Mouse (Mus musculus): ENCODE measurements around the gene Cx3cr1. TPM values are rescaled to one million over a fixed set of nuclear protein-coding genes. Genes with fewer than 3 reads are reported as not detected.

Gene Cx3cr1
- polyA plus RNA-seq, 1 experiment from 2014 or later, result 7.4 TPM

DNA sequence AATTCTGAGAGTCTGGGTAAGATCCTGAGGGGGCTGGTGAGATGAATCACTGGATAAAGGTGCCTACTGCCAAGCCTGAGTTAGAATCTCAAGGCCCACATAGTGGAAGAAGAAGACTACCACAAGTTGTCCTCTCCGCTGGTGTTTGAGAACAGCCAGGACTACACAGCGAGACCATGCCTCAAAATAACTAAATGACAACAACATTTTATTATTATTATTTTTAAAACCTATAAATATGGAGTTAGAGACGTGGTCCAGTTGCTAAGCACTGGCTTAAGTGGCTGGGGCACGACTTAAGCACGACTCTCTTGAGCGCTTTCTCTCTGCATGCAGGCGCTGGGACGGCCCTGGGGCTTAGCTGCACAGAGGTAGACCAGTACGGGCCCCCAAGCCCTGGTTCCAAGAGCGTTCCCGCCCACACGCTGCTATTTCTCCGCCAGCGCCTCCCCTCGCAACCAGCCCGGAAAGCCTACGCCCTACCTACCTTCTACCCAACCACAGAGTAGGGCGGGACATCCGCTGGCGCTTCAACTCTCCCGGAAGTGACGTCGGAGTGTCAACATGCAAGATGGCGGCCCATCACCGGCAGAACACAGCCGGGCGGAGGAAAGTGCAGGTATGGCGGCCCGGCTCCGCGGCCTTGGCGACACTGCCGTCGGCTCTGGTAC, 175.2 kb downstream of the Cx3cr1 start, which contains the start of gene Wdr48:
Wdr48 (plus strand) TSS at position 540 of the 671 bp plus-strand sequence.
- Histone ChIP-seq H3K36me3 (ENCODE audit: control insufficient read depth, insufficient read depth, low read length) (peaks cover under 1% of the 10 kb centered on the region; the same call in 1 of the 2 replicates), H3K4me1 (ENCODE audit: control insufficient read depth, insufficient read depth, low read length) (peaks cover 8% of the 10 kb centered on the region; the same call in 1 of the 2 replicates), H3K9ac (ENCODE audit: low read depth, low read length) (peak within 1 kb of the TSS; percentile 87), H3K4me3 (ENCODE audit: low read length) (peak within 1 kb of the TSS; percentile 96), H3K4me2 (replicated peaks; ENCODE audit: low read depth, low read length) (peak within 1 kb of the TSS; percentile 89), H3K27ac (ENCODE audit: low read depth, low read length) (peak within 1 kb of the TSS; percentile 70), H3K27me3 (ENCODE audit: control insufficient read depth, insufficient read depth, low read length) (no peaks in the 10 kb centered on the region), H3K9me3 (ENCODE audit: control insufficient read depth, low read length) (no peaks in the 10 kb centered on the region)
- WGBS, result 4% methylated on average over 34 of the region's 34 CpGs
- ATAC-seq (ENCODE audit: low FRiP score, low TSS enrichment), result peak; percentile 99

DNA sequence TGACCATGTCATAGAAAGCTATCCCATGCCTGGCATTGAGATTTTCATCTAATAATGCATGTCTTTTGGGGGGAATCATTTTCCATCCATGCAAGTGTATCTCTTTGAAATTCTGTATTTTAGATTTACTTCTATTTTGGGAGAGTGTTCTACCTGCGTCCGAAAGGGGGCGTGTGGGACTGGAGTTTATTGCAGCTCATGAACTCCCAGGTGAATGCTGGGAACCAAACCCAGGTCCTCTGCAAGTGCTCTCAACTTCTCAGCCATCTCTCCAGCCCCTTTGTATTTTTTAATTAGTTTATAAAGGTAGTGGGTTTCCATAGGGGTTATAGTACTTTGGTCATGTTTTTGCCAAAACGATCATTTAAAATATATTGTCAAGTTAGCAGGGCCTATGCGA, 175.8 kb downstream of the Cx3cr1 start:
- Histone ChIP-seq H3K9ac (ENCODE audit: low read depth, low read length) (peak overlapping the region; percentile 87; the same call in 1 of the 2 replicates), H3K27me3 (ENCODE audit: control insufficient read depth, insufficient read depth, low read length) (no peaks in the 10 kb centered on the region), H3K27ac (ENCODE audit: low read depth, low read length) (peak overlapping the region; percentile 70; the same call in 1 of the 2 replicates), H3K4me2 (replicated peaks; ENCODE audit: low read depth, low read length) (peak overlapping the region; percentile 89; the same call in 1 of the 2 replicates), H3K9me3 (ENCODE audit: control insufficient read depth, low read length) (no peaks in the 10 kb centered on the region), H3K4me1 (ENCODE audit: control insufficient read depth, insufficient read depth, low read length) (peaks cover 8% of the 10 kb centered on the region; the same call in 1 of the 2 replicates), H3K4me3 (ENCODE audit: low read length) (no peak overlapping the region; the same call in 1 of the 2 replicates), H3K36me3 (ENCODE audit: control insufficient read depth, insufficient read depth, low read length) (no peaks in the 10 kb centered on the region)
- 87% methylated on average over 5 of the region's 5 CpGs for WGBS
- ATAC-seq (ENCODE audit: low FRiP score, low TSS enrichment), result no peak

DNA sequence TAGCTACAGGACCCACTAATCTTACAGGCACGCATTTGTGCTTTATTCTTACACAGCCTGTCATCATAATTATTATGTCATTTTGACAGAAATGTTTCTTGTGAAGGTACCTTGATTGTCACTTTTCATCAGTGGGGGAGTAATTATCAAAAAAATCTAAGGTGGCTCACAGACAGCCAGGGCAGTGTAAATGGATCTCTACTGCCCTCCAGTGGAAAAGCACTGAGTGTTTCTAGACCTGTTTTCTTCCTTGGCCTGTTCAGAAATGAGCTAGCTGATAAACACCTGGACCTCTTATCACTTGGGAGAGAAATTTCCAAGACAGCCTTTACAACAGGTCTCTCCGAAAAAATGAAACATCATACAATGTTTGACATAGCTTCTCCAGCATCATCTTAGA, 179.0 kb downstream of the Cx3cr1 start:
- Histone ChIP-seq H3K4me1 (ENCODE audit: control insufficient read depth, insufficient read depth, low read length) (peaks cover 2% of the 10 kb centered on the region; the same call in 1 of the 2 replicates), H3K9ac (ENCODE audit: low read depth, low read length) (no peak overlapping the region), H3K4me2 (replicated peaks; ENCODE audit: low read depth, low read length) (no peak overlapping the region), H3K27ac (ENCODE audit: low read depth, low read length) (no peak overlapping the region), H3K4me3 (ENCODE audit: low read length) (no peak overlapping the region), H3K27me3 (ENCODE audit: control insufficient read depth, insufficient read depth, low read length) (no peaks in the 10 kb centered on the region), H3K9me3 (ENCODE audit: control insufficient read depth, low read length) (no peaks in the 10 kb centered on the region), H3K36me3 (ENCODE audit: control insufficient read depth, insufficient read depth, low read length) (no peaks in the 10 kb centered on the region)
- ATAC-seq (ENCODE audit: low FRiP score, low TSS enrichment), result no peak
- WGBS, result 39% methylated on average over 2 of the region's 2 CpGs

DNA sequence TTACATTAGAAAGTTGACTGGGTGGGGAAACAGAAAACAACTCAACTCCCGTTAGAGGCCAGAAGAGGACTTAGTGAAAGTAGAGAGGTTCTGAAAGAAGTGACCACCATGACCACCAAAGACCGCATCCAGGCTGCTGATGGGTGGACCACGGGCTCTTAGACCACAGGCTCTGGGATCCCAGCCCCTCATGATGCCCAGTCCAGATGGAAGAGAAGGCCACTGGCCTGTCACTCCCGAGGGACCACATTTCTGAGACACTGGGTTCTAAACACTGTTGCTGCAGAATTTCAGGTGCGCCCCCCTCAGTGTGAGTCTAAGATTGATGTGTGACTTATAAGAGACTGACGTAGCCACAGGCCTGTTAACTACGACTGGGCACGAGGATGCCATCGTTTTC, 180.2 kb downstream of the Cx3cr1 start:
- Histone ChIP-seq H3K4me3 (ENCODE audit: low read length) (no peak overlapping the region), H3K9me3 (ENCODE audit: control insufficient read depth, low read length) (no peaks in the 10 kb centered on the region), H3K36me3 (ENCODE audit: control insufficient read depth, insufficient read depth, low read length) (no peaks in the 10 kb centered on the region), H3K4me2 (replicated peaks; ENCODE audit: low read depth, low read length) (no peak overlapping the region), H3K4me1 (ENCODE audit: control insufficient read depth, insufficient read depth, low read length) (no peaks in the 10 kb centered on the region), H3K27ac (ENCODE audit: low read depth, low read length) (no peak overlapping the region), H3K27me3 (ENCODE audit: control insufficient read depth, insufficient read depth, low read length) (no peaks in the 10 kb centered on the region), H3K9ac (ENCODE audit: low read depth, low read length) (no peak overlapping the region)
- 81% methylated on average over 9 of the region's 9 CpGs for WGBS
- no peak for ATAC-seq (ENCODE audit: low FRiP score, low TSS enrichment)

DNA sequence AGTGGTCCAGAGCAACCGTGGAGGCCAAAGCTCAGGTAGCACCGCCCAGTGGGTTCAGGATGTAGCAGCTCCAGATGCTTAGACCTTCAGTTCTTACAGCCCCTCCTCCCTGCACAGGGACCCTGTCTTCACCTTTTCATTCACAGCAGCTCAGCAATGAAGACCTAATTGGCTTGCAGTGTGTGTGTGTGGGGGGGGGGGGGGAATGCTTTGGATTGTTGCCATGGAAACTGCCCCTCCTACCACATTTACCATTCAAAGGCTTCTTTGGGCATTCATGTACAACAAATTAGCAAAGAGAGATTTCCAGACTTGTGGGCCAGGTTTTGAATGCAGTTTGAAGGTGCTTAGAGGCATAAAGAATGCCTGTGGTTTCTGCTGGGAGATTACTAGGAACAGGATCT, 180.8 kb downstream of the Cx3cr1 start:
- no peak overlapping the region for H3K27ac ChIP-seq (ENCODE audit: low read depth, low read length)
- H3K9me3 ChIP-seq (ENCODE audit: control insufficient read depth, low read length), result no peaks in the 10 kb centered on the region
- no peak overlapping the region for H3K4me2 ChIP-seq (replicated peaks; ENCODE audit: low read depth, low read length)
- H3K4me1 ChIP-seq (ENCODE audit: control insufficient read depth, insufficient read depth, low read length), result no peaks in the 10 kb centered on the region
- H3K9ac ChIP-seq (ENCODE audit: low read depth, low read length), result no peak overlapping the region
- peak; percentile 79 for ATAC-seq (ENCODE audit: low FRiP score, low TSS enrichment)
- H3K27me3 ChIP-seq (ENCODE audit: control insufficient read depth, insufficient read depth, low read length), result no peaks in the 10 kb centered on the region
- H3K4me3 ChIP-seq (ENCODE audit: low read length), result no peak overlapping the region
- 51% methylated on average over 2 of the region's 2 CpGs for WGBS
- H3K36me3 ChIP-seq (ENCODE audit: control insufficient read depth, insufficient read depth, low read length), result no peaks in the 10 kb centered on the region

DNA sequence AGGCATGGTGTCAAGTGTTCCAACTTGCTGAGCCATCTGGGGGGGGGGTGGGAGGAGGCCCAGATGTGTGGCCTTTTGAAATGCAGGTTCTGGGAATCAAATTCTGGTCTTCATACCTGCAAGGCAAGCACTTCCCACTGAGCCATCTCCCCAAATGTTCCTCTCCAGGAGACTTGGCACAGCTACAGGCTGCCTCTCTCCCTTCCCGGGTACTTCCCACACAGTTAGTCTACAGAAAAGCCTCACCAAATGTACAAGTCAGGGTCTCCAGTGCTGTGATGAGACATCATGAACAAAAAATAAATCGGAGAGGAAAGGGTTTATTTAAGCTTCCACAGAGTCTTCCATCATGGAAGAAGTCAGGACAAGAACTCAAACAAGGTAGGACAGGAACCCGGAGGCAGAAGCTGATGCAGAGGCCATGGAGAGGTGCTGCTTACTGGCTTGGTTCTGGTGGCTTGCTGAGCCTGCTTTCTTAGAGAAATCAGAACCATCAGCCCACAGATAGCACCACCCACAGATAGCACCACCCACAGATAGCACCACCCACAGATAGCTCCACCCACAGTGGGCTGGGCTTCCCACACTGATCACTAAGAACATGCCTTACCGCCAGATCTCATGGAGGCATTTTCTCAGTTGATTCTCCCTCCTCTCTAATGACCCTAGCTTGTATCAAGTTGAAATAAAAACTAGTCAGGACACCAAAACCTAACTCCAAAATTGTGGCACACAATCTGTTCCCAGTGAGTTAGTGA, 182.4 kb downstream of the Cx3cr1 start:
- Histone ChIP-seq H3K4me1 (ENCODE audit: control insufficient read depth, insufficient read depth, low read length) (no peaks in the 10 kb centered on the region), H3K27ac (ENCODE audit: low read depth, low read length) (no peak overlapping the region), H3K9ac (ENCODE audit: low read depth, low read length) (no peak overlapping the region), H3K27me3 (ENCODE audit: control insufficient read depth, insufficient read depth, low read length) (no peaks in the 10 kb centered on the region), H3K4me3 (ENCODE audit: low read length) (no peak overlapping the region), H3K9me3 (ENCODE audit: control insufficient read depth, low read length) (no peaks in the 10 kb centered on the region), H3K4me2 (replicated peaks; ENCODE audit: low read depth, low read length) (no peak overlapping the region), H3K36me3 (ENCODE audit: control insufficient read depth, insufficient read depth, low read length) (no peaks in the 10 kb centered on the region)
- 74% methylated on average over 4 of the region's 4 CpGs for WGBS
- ATAC-seq (ENCODE audit: low FRiP score, low TSS enrichment), result no peak

DNA sequence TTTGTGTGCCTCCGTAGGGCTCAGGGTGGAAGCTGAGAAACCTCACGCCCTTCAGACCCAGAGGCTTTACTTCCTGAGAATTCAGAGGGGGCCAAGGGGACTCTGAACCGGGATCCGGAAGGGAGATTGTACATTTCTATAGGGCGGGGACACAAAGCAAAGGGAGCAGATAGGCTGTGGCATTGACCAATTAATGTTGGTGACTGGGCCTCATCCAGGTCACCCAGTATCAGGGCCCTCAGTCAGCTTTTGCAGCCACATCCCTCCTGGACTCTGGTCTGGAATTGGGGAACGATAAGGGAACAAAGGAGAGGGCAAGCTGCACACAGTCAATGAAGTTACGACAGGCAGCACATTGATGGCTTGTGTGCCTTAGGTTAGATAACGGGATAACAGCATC, 215.5 kb downstream of the Cx3cr1 start:
- Histone ChIP-seq H3K27me3 (ENCODE audit: control insufficient read depth, insufficient read depth, low read length) (no peaks in the 10 kb centered on the region), H3K9ac (ENCODE audit: low read depth, low read length) (no peak overlapping the region), H3K4me3 (ENCODE audit: low read length) (no peak overlapping the region), H3K9me3 (ENCODE audit: control insufficient read depth, low read length) (peaks cover 5% of the 10 kb centered on the region; the same call in 1 of the 2 replicates), H3K27ac (ENCODE audit: low read depth, low read length) (no peak overlapping the region), H3K4me1 (ENCODE audit: control insufficient read depth, insufficient read depth, low read length) (peaks cover 9% of the 10 kb centered on the region), H3K36me3 (ENCODE audit: control insufficient read depth, insufficient read depth, low read length) (no peaks in the 10 kb centered on the region), H3K4me2 (replicated peaks; ENCODE audit: low read depth, low read length) (no peak overlapping the region)
- WGBS, result 53% methylated on average over 8 of the region's 8 CpGs
- ATAC-seq (ENCODE audit: low FRiP score, low TSS enrichment), result no peak

DNA sequence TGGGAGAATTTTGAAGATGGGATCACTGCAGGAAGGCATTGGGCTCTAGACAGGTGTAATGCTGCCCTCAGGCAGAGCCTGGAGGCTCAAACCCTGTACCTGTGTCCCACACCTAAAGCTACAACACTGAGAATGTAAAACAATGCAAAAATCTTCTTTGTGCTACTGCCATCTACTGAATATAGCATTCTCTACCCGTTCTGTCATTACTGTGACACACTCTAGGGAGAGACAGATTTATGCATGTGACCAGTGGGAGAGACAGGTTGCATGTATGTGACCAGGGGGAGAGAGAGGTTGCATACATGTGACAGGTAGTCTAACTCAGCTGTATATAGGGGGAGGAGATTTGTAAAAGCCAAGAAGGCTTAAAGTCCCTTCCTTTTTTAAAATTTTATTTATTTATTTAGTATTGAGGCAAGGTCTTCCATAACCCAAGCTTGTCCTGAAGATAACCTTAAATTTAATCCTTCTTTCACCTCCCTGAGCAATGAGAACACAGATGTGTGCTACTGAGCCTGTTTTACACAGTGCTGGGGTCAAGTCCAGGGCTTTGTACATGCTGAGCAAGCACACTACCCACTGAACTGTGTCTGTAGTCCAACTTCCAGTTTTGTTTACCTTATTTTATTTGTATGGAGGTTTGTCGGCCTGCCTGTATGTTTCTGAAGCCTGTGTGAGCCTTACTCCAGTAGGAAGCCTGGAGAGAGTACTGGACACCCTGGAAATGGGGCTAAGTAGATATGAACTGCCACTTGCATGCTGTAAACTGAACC, 216.4 kb downstream of the Cx3cr1 start:
- no peaks in the 10 kb centered on the region for H3K27me3 ChIP-seq (ENCODE audit: control insufficient read depth, insufficient read depth, low read length)
- no peak overlapping the region for H3K9ac ChIP-seq (ENCODE audit: low read depth, low read length)
- H3K4me1 ChIP-seq (ENCODE audit: control insufficient read depth, insufficient read depth, low read length), result peaks cover 9% of the 10 kb centered on the region
- 0 out of 2 replicates have a peak overlapping the region, but pooled peaks have one; percentile 17 for H3K27ac ChIP-seq (ENCODE audit: low read depth, low read length)
- no peak overlapping the region for H3K4me3 ChIP-seq (ENCODE audit: low read length)
- WGBS, result 41% methylated on average over 2 of the region's 2 CpGs
- H3K4me2 ChIP-seq (replicated peaks; ENCODE audit: low read depth, low read length), result no peak overlapping the region
- H3K9me3 ChIP-seq (ENCODE audit: control insufficient read depth, low read length), result peaks cover 5% of the 10 kb centered on the region; the same call in 1 of the 2 replicates
- H3K36me3 ChIP-seq (ENCODE audit: control insufficient read depth, insufficient read depth, low read length), result no peaks in the 10 kb centered on the region
- ATAC-seq (ENCODE audit: low FRiP score, low TSS enrichment), result peak; percentile 14; the same call in 1 of the 2 replicates
